Mouse (Mus musculus) erythroblast, embryonic 14.5 days (primary cell): Measurements from ENCODE around the gene Map7.

Experiments used
- GATA1 ChIP-seq: IDR thresholded peaks from 2 replicates; pipeline ENCODE4 v1.6.1; 2012; ENCODE audit warnings: low read length, inconsistent platforms, mixed read lengths
- TAL1 ChIP-seq: IDR thresholded peaks from 3 replicates; pipeline ENCODE4 v1.6.1; 2012; ENCODE audit warnings: low read length, inconsistent platforms, mixed read lengths

DNA sequence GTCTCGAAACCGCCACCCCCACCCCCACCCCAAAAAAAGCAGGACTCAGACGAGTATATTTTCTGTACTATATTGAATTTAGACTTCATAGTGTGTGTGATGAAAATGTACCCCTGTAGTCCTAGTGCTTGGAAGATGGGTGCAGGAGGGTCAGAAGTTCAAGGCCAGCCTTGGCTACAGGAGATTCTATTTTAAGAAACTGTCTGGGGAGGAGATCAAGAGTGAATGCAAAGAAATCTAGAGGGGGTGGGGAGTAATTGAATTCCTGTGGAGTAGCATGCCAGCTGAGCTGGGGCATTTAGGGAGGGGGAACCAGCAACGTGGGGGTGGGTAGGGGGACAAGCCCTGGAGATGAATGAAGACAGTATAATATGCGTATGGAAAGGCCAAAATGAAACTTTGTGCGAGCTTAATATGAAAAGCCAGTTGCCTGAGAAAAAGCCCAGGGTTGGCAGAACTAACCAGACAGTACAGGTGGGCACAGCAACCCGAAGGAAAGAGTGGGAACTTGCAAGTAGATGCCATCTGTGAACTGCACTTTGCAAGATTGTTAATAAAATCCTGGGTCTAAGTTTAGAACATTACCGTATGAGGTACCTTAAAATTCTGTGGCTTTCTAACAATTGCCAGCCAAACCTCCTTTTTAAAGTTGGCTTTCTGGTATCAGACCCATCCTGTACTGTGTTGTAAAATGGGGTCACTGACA is 8.9 kb downstream of the Map7 start:
- TF ChIP-seq GATA1 (no peak), TAL1 (no peak)
